Mouse (Mus musculus) lung, embryonic 15.5 days (tissue): Measurements from ENCODE around the gene Nolc1. TPM values are rescaled to one million over a fixed set of nuclear protein-coding genes. Genes with fewer than 3 reads are reported as not detected.

Experiments used
- ATAC-seq: fragments of 200-750 bp; cut with Nextera tagmentation; 2 replicates; pipeline ENCODE4 v1.8.0; 2017; ENCODE audit warnings: moderate number of reproducible peaks, borderline replicate concordance; ENCODE audit not compliant: low FRiP score, low TSS enrichment; ENCODE audit errors: extremely low read depth
- H3K27ac ChIP-seq: fragments of 300-500 bp; sonication (generic); 2 replicates; pipeline ENCODE4 v1.5.1; 2015; ENCODE audit warnings: moderate library complexity, mild to moderate bottlenecking, inconsistent platforms
- H3K27me3 ChIP-seq: fragments of 300-500 bp; sonication (generic); 2 replicates; pipeline ENCODE4 v1.6.1; 2015; ENCODE audit warnings: inconsistent platforms
- H3K36me3 ChIP-seq: fragments of 300-500 bp; sonication (generic); 2 replicates; pipeline ENCODE4 v1.6.1; 2015; ENCODE audit warnings: inconsistent platforms
- H3K4me1 ChIP-seq: fragments of 300-500 bp; sonication (generic); 2 replicates; pipeline ENCODE4 v1.6.1; 2015; ENCODE audit warnings: inconsistent platforms
- H3K4me2 ChIP-seq: fragments of 300-500 bp; sonication (generic); 2 replicates; pipeline ENCODE4 v1.6.1; 2015; ENCODE audit warnings: inconsistent platforms, mild to moderate bottlenecking, moderate library complexity
- H3K4me3 ChIP-seq: fragments of 300-500 bp; sonication (generic); 2 replicates; pipeline ENCODE4 v1.5.1; 2015; ENCODE audit warnings: mild to moderate bottlenecking, inconsistent platforms
- H3K9ac ChIP-seq: fragments of 300-500 bp; sonication (generic); 2 replicates; pipeline ENCODE4 v1.6.1; 2015; ENCODE audit warnings: inconsistent platforms
- H3K9me3 ChIP-seq: fragments of 300-500 bp; sonication (generic); 2 replicates; pipeline ENCODE4 v1.6.1; 2016; ENCODE audit warnings: inconsistent platforms
- WGBS: fragments of 180-500 bp; shearing (Covaris S2); methylation state at CpG from one replicate; pipeline ENCODE4 v1.1.7; 2015; 5-methylcytosine and 5-hydroxymethylcytosine counted together
- polyA plus RNA-seq: library from polyadenylated mRNA; unstranded; fragments of >200 nt; fragmentation: Nextera tagmentation; extraction: Ambion mirVana; gene quantifications from 2 replicates; pipeline ENCODE4 v1.2.1, GENCODE M21; 2015

Gene Nolc1
- polyA plus RNA-seq, 1 experiment from 2014 or later = 77.7 TPM

GRCm38 (mm10) chr19:46044993-46045695 is 30.5 kb upstream of the Nolc1 start, which contains the start of gene Ldb1:
TSS of gene Ldb1 (minus strand) at chr19:46045214.
- Histone ChIP-seq H3K27ac (peak within 1 kb of the TSS; percentile 99), H3K27me3 (no peaks in the 10 kb centered on the region), H3K9ac (peak within 1 kb of the TSS; percentile 99), H3K36me3 (no peaks in the 10 kb centered on the region), H3K4me3 (peak within 1 kb of the TSS; percentile 95), H3K4me2 (peak within 1 kb of the TSS; percentile 85), H3K4me1 (peaks cover 61% of the 10 kb centered on the region), H3K9me3 (no peaks in the 10 kb centered on the region)
- peak; percentile 74 for ATAC-seq
- under 1% methylated on average over 78 of the region's 84 CpGs for WGBS

GRCm38 (mm10) chr19:46045696-46046311 is 29.9 kb upstream of the Nolc1 start:
- peak overlapping the region; percentile 85 for H3K4me2 ChIP-seq
- no peaks in the 10 kb centered on the region for H3K9me3 ChIP-seq
- peak overlapping the region; percentile 95 for H3K4me3 ChIP-seq
- H3K4me1 ChIP-seq = peaks cover 55% of the 10 kb centered on the region
- peak overlapping the region; percentile 99 for H3K27ac ChIP-seq
- H3K9ac ChIP-seq = peak overlapping the region; percentile 99
- WGBS = 1% methylated on average over 7 of the region's 7 CpGs
- ATAC-seq = peak; percentile 73
- H3K36me3 ChIP-seq = no peaks in the 10 kb centered on the region
- no peaks in the 10 kb centered on the region for H3K27me3 ChIP-seq

- no peak overlapping the region for H3K9ac ChIP-seq
- peak overlapping the region; percentile 95 for H3K4me3 ChIP-seq
- no peaks in the 10 kb centered on the region for H3K27me3 ChIP-seq
- no peaks in the 10 kb centered on the region for H3K36me3 ChIP-seq
- H3K27ac ChIP-seq = peak overlapping the region; percentile 99
- peaks cover 47% of the 10 kb centered on the region for H3K4me1 ChIP-seq
- peak overlapping the region; percentile 85 for H3K4me2 ChIP-seq
- no peaks in the 10 kb centered on the region for H3K9me3 ChIP-seq
- WGBS = 2% methylated on average over 10 of the region's 10 CpGs
- no peak for ATAC-seq
These were observed 29.0 kb upstream of the Nolc1 start for GRCm38 (mm10) chr19:46046621-46047025.

GRCm38 (mm10) chr19:46047426-46047825 is 28.2 kb upstream of the Nolc1 start:
- Histone ChIP-seq H3K9ac (no peak overlapping the region), H3K27ac (0 out of 2 replicates have a peak overlapping the region, but pooled peaks have one; percentile 99), H3K36me3 (no peaks in the 10 kb centered on the region), H3K4me1 (peaks cover 39% of the 10 kb centered on the region), H3K27me3 (no peaks in the 10 kb centered on the region), H3K9me3 (no peaks in the 10 kb centered on the region), H3K4me3 (no peak overlapping the region), H3K4me2 (no peak overlapping the region)
- ATAC-seq = no peak
- 65% methylated on average over 2 of the region's 2 CpGs for WGBS

GRCm38 (mm10) chr19:46049129-46049528 is 26.5 kb upstream of the Nolc1 start:
- H3K27ac ChIP-seq = 0 out of 2 replicates have a peak overlapping the region, but pooled peaks have one; percentile 19
- H3K4me3 ChIP-seq = no peak overlapping the region
- H3K36me3 ChIP-seq = no peaks in the 10 kb centered on the region
- 55% methylated on average over 4 of the region's 4 CpGs for WGBS
- H3K9me3 ChIP-seq = no peaks in the 10 kb centered on the region
- H3K27me3 ChIP-seq = no peaks in the 10 kb centered on the region
- H3K4me2 ChIP-seq = no peak overlapping the region
- H3K9ac ChIP-seq = no peak overlapping the region
- H3K4me1 ChIP-seq = peaks cover 22% of the 10 kb centered on the region
- ATAC-seq = no peak

- H3K36me3 ChIP-seq = no peaks in the 10 kb centered on the region
- no peak overlapping the region for H3K27ac ChIP-seq
- H3K27me3 ChIP-seq = no peaks in the 10 kb centered on the region
- H3K4me3 ChIP-seq = no peak overlapping the region
- no peak for ATAC-seq
- peaks cover 18% of the 10 kb centered on the region for H3K4me1 ChIP-seq
- no peaks in the 10 kb centered on the region for H3K9me3 ChIP-seq
- 61% methylated on average over 2 of the region's 2 CpGs for WGBS
- no peak overlapping the region for H3K4me2 ChIP-seq
- H3K9ac ChIP-seq = no peak overlapping the region
These were observed 25.2 kb upstream of the Nolc1 start for GRCm38 (mm10) chr19:46050462-46050861.

GRCm38 (mm10) chr19:46055752-46056387 is 19.8 kb upstream of the Nolc1 start:
- Histone ChIP-seq H3K9me3 (no peaks in the 10 kb centered on the region), H3K4me1 (peaks cover 13% of the 10 kb centered on the region), H3K4me2 (peak overlapping the region; percentile 66), H3K27ac (peak overlapping the region; percentile 16; the same call in 1 of the 2 replicates), H3K27me3 (no peaks in the 10 kb centered on the region), H3K9ac (peak overlapping the region; percentile 32), H3K4me3 (peak overlapping the region; percentile 93), H3K36me3 (no peaks in the 10 kb centered on the region)
- peak; percentile 74 for ATAC-seq
- 2% methylated on average over 11 of the region's 11 CpGs for WGBS

- H3K27me3 ChIP-seq = no peaks in the 10 kb centered on the region
- peaks cover 1% of the 10 kb centered on the region; the same call in 1 of the 2 replicates for H3K36me3 ChIP-seq
- peak overlapping the region; percentile 75 for H3K9ac ChIP-seq
- WGBS = under 1% methylated on average over 51 of the region's 52 CpGs
- no peaks in the 10 kb centered on the region for H3K9me3 ChIP-seq
- ATAC-seq = peak; percentile 94
- peak overlapping the region; percentile 66 for H3K4me2 ChIP-seq
- H3K4me3 ChIP-seq = peak overlapping the region; percentile 93
- peak overlapping the region; percentile 96 for H3K27ac ChIP-seq
- H3K4me1 ChIP-seq = peaks cover 13% of the 10 kb centered on the region
These were observed 19.2 kb upstream of the Nolc1 start for GRCm38 (mm10) chr19:46056388-46056946.

- H3K4me3 ChIP-seq = peak overlapping the region; percentile 93
- peak; percentile 82 for ATAC-seq
- under 1% methylated on average over 32 of the region's 42 CpGs for WGBS
- peaks cover 13% of the 10 kb centered on the region for H3K4me1 ChIP-seq
- H3K9ac ChIP-seq = peak overlapping the region; percentile 75
- peak overlapping the region; percentile 66 for H3K4me2 ChIP-seq
- H3K27ac ChIP-seq = peak overlapping the region; percentile 96
- H3K27me3 ChIP-seq = no peaks in the 10 kb centered on the region
- H3K9me3 ChIP-seq = no peaks in the 10 kb centered on the region
- H3K36me3 ChIP-seq = peaks cover 7% of the 10 kb centered on the region
These were observed 18.6 kb upstream of the Nolc1 start for GRCm38 (mm10) chr19:46056947-46057607.

- no peak for ATAC-seq
- Histone ChIP-seq H3K9ac (no peak overlapping the region; the same call in 1 of the 2 replicates), H3K4me3 (peak overlapping the region; percentile 93; the same call in 1 of the 2 replicates), H3K4me1 (peaks cover 13% of the 10 kb centered on the region), H3K27ac (no peak overlapping the region), H3K27me3 (no peaks in the 10 kb centered on the region), H3K4me2 (peak overlapping the region; percentile 66; the same call in 1 of the 2 replicates), H3K9me3 (no peaks in the 10 kb centered on the region), H3K36me3 (peaks cover 21% of the 10 kb centered on the region)
- WGBS = 94% methylated on average over 7 of the region's 7 CpGs
These were observed 17.2 kb upstream of the Nolc1 start for GRCm38 (mm10) chr19:46058466-46058865.

GRCm38 (mm10) chr19:46060845-46061244 is 14.8 kb upstream of the Nolc1 start:
- 64% methylated on average over 6 of the region's 6 CpGs for WGBS
- Histone ChIP-seq H3K27me3 (no peaks in the 10 kb centered on the region), H3K4me2 (no peak overlapping the region), H3K9ac (no peak overlapping the region), H3K4me3 (no peak overlapping the region), H3K27ac (no peak overlapping the region), H3K36me3 (peaks cover 45% of the 10 kb centered on the region), H3K4me1 (peaks cover 13% of the 10 kb centered on the region), H3K9me3 (no peaks in the 10 kb centered on the region)
- ATAC-seq = no peak
